8 mouse cellular contexts compared by ENCODE assay signal in genomic region chr3:97160908-97161307, GRCm38 (mm10). TPM values are rescaled to one million over a fixed set of nuclear protein-coding genes. Genes with fewer than 3 reads are reported as not detected.
A peak's percentile ranks its signal among the peaks of the same experiment; 100 is the strongest.
DNase-seq lines count a peak whose midpoint lies in the region; ATAC-seq lines count a peak whose summit lies in the region.

No protein-coding gene starts in this region.

- H3K9ac ChIP-seq in lung, embryonic 15.5 days, result no peak overlapping the region

- peaks cover 19% of the 10 kb centered on the region for H3K4me1 ChIP-seq in lung, embryonic 15.5 days

- H3K9me3 ChIP-seq in lung, embryonic 15.5 days, result no peaks in the 10 kb centered on the region

- H3K4me3 ChIP-seq in lung, embryonic 15.5 days, result no peak overlapping the region

- H3K27ac ChIP-seq in lung, embryonic 15.5 days, result no peak overlapping the region

- no peaks in the 10 kb centered on the region for H3K36me3 ChIP-seq in lung, embryonic 15.5 days

- DNase-seq in cerebellum, adult 18-20 months, result peak; percentile 9 to 18
- no peak for DNase-seq in cerebellum, adult 11 months
- DNase-seq in lung, postnatal 25 days (ENCODE audit: low spot score), result no peak
- DNase-seq in kidney, postnatal 14 days, result peak; percentile 44
- peak; percentile 32 for DNase-seq in skeletal muscle tissue, adult 2 months (ENCODE audit: low read depth, low spot score)

- 0 out of 2 replicates have a peak overlapping the region, but pooled peaks have one; percentile 7 for H3K4me2 ChIP-seq in lung, embryonic 15.5 days

- no peaks in the 10 kb centered on the region for H3K27me3 ChIP-seq in lung, embryonic 15.5 days

- no peak for ATAC-seq in lung, embryonic 15.5 days (ENCODE audit: borderline replicate concordance, extremely low read depth, low FRiP score, low TSS enrichment)
- no peak for ATAC-seq in activated CD4-positive, CD25-positive, alpha-beta regulatory T cell, adult 4 months
- ATAC-seq in erythroid progenitor cell, adult 5-6 weeks (replicated peaks; ENCODE audit: low FRiP score, poor library complexity, severe bottlenecking), result no peak

- 54% methylated on average over 10 of the region's 10 CpGs for WGBS in lung, embryonic 15.5 days

RNA-seq across cellular contexts. Expression of gene Acp6, which starts 2.3 kb away (rescaled TPM):
- 48.7 and 52.0 TPM in 2 replicates for polyA plus RNA-seq in lung, embryonic 15.5 days (2015; fragmentation: Nextera tagmentation; extraction: Ambion mirVana)
- 10 to 100 TPM; 29.4 to 32.1 TPM for polyA plus RNA-seq in activated CD4-positive, CD25-positive, alpha-beta regulatory T cell, adult 4 months (2017; shearing (Covaris generic))
- 8.3 and 13.8 TPM in 2 replicates for total RNA-seq in erythroid progenitor cell, adult 5-6 weeks (2015; ENCODE audit: low replicate concordance)
- total RNA-seq in erythroid progenitor cell, adult 5-6 weeks (2017; ENCODE audit: low replicate concordance), result 7.2 and 9.9 TPM in 2 replicates

Comparison
In these comparisons a context has a peak if more than half of its experiments do, and no peak if none do; other contexts are left out.
1. DNase-seq: peak in cerebellum, adult 18-20 months (2 of 2), kidney, postnatal 14 days (single experiment) and skeletal muscle tissue, adult 2 months (single experiment); none in cerebellum, adult 11 months (single experiment) and lung, postnatal 25 days (single experiment).